Mouse (Mus musculus): ENCODE data around the gene Ehd1. TPM values are rescaled to one million over a fixed set of nuclear protein-coding genes. Genes with fewer than 3 reads are reported as not detected.

The Ehd1 gene
- polyA plus RNA-seq, 1 experiment from 2014 or later = 72.6 TPM

DNA sequence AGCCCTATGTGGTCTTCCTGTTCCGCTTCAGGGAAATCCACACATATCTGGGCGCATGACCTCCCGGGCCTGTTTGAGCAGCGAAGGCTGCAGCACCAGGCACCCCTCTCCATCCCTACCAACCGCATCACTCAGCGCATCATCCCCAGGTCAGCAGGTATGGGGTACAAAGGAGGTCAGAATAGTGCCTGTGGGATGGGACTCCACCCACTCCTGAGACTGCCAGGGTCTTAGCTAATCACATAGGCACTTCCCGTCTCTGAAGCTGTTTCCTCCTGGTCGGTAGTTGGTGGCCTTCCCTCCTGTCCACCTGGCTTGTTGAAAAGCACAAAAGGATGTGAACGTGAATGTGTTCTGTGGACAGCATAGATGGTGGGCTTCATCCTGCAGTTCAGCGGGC, 70.1 kb downstream of the Ehd1 start:
- 89% methylated on average over 10 of the region's 10 CpGs for WGBS
- no peak for ATAC-seq (replicated peaks; ENCODE audit: low FRiP score)
- no peaks in the 10 kb centered on the region for H3K4me1 ChIP-seq (replicated peaks; ENCODE audit: control insufficient read depth, insufficient read depth, low read length)
- H3K27ac ChIP-seq (ENCODE audit: low read depth, low read length) = no peak overlapping the region
- no peaks in the 10 kb centered on the region for H3K36me3 ChIP-seq (ENCODE audit: control insufficient read depth, insufficient read depth, low read length)
- H3K4me3 ChIP-seq (ENCODE audit: low read depth, low read length) = no peak overlapping the region
- H3K27me3 ChIP-seq (ENCODE audit: control insufficient read depth, insufficient read depth, low read length) = no peaks in the 10 kb centered on the region
- no peak overlapping the region for H3K4me2 ChIP-seq (ENCODE audit: low read depth, low read length, severe bottlenecking)
- H3K9me3 ChIP-seq (ENCODE audit: control insufficient read depth, low read length) = no peaks in the 10 kb centered on the region
- DNase-seq (ENCODE audit: low spot score) = no peak
- no peak overlapping the region for H3K9ac ChIP-seq (ENCODE audit: low read length)

DNA sequence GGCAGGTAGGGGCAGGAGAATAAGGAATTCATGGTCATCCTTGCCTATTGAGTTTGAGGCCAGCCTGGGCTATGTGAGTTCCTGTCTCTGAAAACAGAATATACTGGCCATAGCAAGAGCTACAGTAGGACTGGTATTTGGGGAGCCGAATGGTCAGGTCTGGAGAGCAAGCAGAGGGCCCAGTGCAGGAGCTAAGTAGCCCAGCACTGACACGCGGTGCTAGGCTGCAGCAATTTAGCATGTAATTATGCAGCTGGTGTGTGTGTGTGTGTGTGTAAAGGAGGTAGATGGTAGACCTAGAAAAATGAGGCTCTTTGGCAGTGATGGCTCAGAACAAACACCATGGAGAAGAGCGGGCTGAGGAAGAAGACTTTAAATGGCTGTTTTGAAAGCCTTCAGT, 71.1 kb downstream of the Ehd1 start:
- WGBS = 93% methylated on average over 4 of the region's 4 CpGs
- H3K4me3 ChIP-seq (ENCODE audit: low read depth, low read length) = no peak overlapping the region
- H3K27ac ChIP-seq (ENCODE audit: low read depth, low read length) = no peak overlapping the region
- H3K9ac ChIP-seq (ENCODE audit: low read length) = no peak overlapping the region
- no peaks in the 10 kb centered on the region for H3K4me1 ChIP-seq (replicated peaks; ENCODE audit: control insufficient read depth, insufficient read depth, low read length)
- ATAC-seq (replicated peaks; ENCODE audit: low FRiP score) (no peak), DNase-seq (ENCODE audit: low spot score) (no peak)
- no peak overlapping the region for H3K4me2 ChIP-seq (ENCODE audit: low read depth, low read length, severe bottlenecking)
- H3K36me3 ChIP-seq (ENCODE audit: control insufficient read depth, insufficient read depth, low read length) = no peaks in the 10 kb centered on the region
- no peaks in the 10 kb centered on the region for H3K27me3 ChIP-seq (ENCODE audit: control insufficient read depth, insufficient read depth, low read length)
- H3K9me3 ChIP-seq (ENCODE audit: control insufficient read depth, low read length) = no peaks in the 10 kb centered on the region

DNA sequence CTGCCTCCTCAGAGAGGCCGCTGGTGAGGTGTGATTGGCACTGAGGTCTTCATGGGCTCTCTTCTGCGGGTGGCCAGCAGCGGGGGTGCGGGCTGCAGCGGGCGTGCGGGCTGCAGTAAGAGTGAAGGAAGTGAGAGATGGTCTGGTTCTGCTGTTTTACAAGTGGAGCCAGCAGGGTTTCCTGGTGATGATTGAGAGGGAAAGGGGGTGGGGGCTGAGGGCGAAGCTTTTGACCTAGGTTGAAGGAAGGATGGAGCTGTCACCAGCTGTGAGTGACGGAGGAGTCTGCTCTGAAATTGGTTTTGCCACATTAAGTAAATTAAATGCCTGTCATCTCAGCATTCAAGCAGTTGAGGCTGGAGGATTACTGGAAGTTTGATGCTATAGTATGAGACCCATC, 72.2 kb downstream of the Ehd1 start:
- Histone ChIP-seq H3K9me3 (ENCODE audit: control insufficient read depth, low read length) (no peaks in the 10 kb centered on the region), H3K4me3 (ENCODE audit: low read depth, low read length) (no peak overlapping the region), H3K27ac (ENCODE audit: low read depth, low read length) (no peak overlapping the region), H3K36me3 (ENCODE audit: control insufficient read depth, insufficient read depth, low read length) (no peaks in the 10 kb centered on the region), H3K4me2 (ENCODE audit: low read depth, low read length, severe bottlenecking) (no peak overlapping the region), H3K27me3 (ENCODE audit: control insufficient read depth, insufficient read depth, low read length) (no peaks in the 10 kb centered on the region), H3K9ac (ENCODE audit: low read length) (no peak overlapping the region), H3K4me1 (replicated peaks; ENCODE audit: control insufficient read depth, insufficient read depth, low read length) (no peaks in the 10 kb centered on the region)
- no peak for ATAC-seq (replicated peaks; ENCODE audit: low FRiP score)
- no peak for DNase-seq (ENCODE audit: low spot score)
- 74% methylated on average over 9 of the region's 9 CpGs for WGBS

- DNase-seq (ENCODE audit: low spot score) (no peak), ATAC-seq (replicated peaks; ENCODE audit: low FRiP score) (no peak)
- WGBS = 60% methylated on average over 14 of the region's 14 CpGs
- H3K4me2 ChIP-seq (ENCODE audit: low read depth, low read length, severe bottlenecking) = no peak overlapping the region
- no peaks in the 10 kb centered on the region for H3K4me1 ChIP-seq (replicated peaks; ENCODE audit: control insufficient read depth, insufficient read depth, low read length)
- no peak overlapping the region for H3K27ac ChIP-seq (ENCODE audit: low read depth, low read length)
- H3K36me3 ChIP-seq (ENCODE audit: control insufficient read depth, insufficient read depth, low read length) = no peaks in the 10 kb centered on the region; the same call in 1 of the 2 replicates
- no peak overlapping the region for H3K9ac ChIP-seq (ENCODE audit: low read length)
- no peaks in the 10 kb centered on the region for H3K27me3 ChIP-seq (ENCODE audit: control insufficient read depth, insufficient read depth, low read length)
- no peaks in the 10 kb centered on the region for H3K9me3 ChIP-seq (ENCODE audit: control insufficient read depth, low read length)
- H3K4me3 ChIP-seq (ENCODE audit: low read depth, low read length) = no peak overlapping the region
Measured at GRCm38 (mm10) chr19:6349215-6349983, 72.9 kb downstream of the Ehd1 start.

MicroRNA genes within 50 kb of the gene (microRNA counts, 519-probe panel; counts per million panel counts)
- microRNA mmu-miR-192 = 31.2 counts per million

Small RNA genes within 50 kb of the gene (microRNA-seq; reads per million reads assigned to microRNA genes)
- 103 reads per million, percentile 35 among the genes with 10 or more reads in this experiment for gene Mir192 (ENCODE audit: insufficient number of aligned reads)
- 107 reads per million, percentile 35 among the genes with 10 or more reads in this experiment for gene Mir194-2 (ENCODE audit: insufficient number of aligned reads)
- gene Mir6989 (ENCODE audit: insufficient number of aligned reads) = not detected

Other genes with a start within 250 kb of the Ehd1 start
- gene Syvn1, start 230.1 kb upstream of the Ehd1 start, polyA plus RNA-seq (2014; fragmentation: Nextera tagmentation; extraction: Ambion mirVana) = 29.1 and 35.8 TPM in 2 replicates
- 86.8 and 89.2 TPM in 2 replicates for gene Mrpl49, start 218.9 kb upstream of the Ehd1 start, polyA plus RNA-seq (2014; fragmentation: Nextera tagmentation; extraction: Ambion mirVana)
- gene Fau, start 218.9 kb upstream of the Ehd1 start, polyA plus RNA-seq (2014; fragmentation: Nextera tagmentation; extraction: Ambion mirVana) = 729 and 755 TPM in 2 replicates
- 39.6 and 42.5 TPM in 2 replicates for gene Znhit2, start 215.5 kb upstream of the Ehd1 start, polyA plus RNA-seq (2014; fragmentation: Nextera tagmentation; extraction: Ambion mirVana)
- gene Tm7sf2, start 208.4 kb upstream of the Ehd1 start, polyA plus RNA-seq (2014; fragmentation: Nextera tagmentation; extraction: Ambion mirVana) = 31.7 and 33.3 TPM in 2 replicates
- 60.3 and 61.8 TPM in 2 replicates for gene Vps51, start 199.5 kb upstream of the Ehd1 start, polyA plus RNA-seq (2014; fragmentation: Nextera tagmentation; extraction: Ambion mirVana)
- gene Tmem262, start 196.7 kb upstream of the Ehd1 start, polyA plus RNA-seq (2014; fragmentation: Nextera tagmentation; extraction: Ambion mirVana) = not detected in 2 replicates
- 1.2 and 1.5 TPM in 2 replicates for gene Gm28374, start 194.5 kb upstream of the Ehd1 start, polyA plus RNA-seq (2014; fragmentation: Nextera tagmentation; extraction: Ambion mirVana)
- 62.5 and 75.0 TPM in 2 replicates for gene Zfpl1, start 191.8 kb upstream of the Ehd1 start, polyA plus RNA-seq (2014; fragmentation: Nextera tagmentation; extraction: Ambion mirVana)
- gene Cdca5, start 191.7 kb upstream of the Ehd1 start, polyA plus RNA-seq (2014; fragmentation: Nextera tagmentation; extraction: Ambion mirVana) = 75.5 and 76.7 TPM in 2 replicates
- 0.90 and 1.3 TPM in 2 replicates for gene AC131692.1, start 182.3 kb upstream of the Ehd1 start, polyA plus RNA-seq (2014; fragmentation: Nextera tagmentation; extraction: Ambion mirVana)
- gene Naaladl1, start 170.9 kb upstream of the Ehd1 start, polyA plus RNA-seq (2014; fragmentation: Nextera tagmentation; extraction: Ambion mirVana) = 0.93 and 1.0 TPM in 2 replicates
- 64.5 and 73.7 TPM in 2 replicates for gene Sac3d1, start 158.1 kb upstream of the Ehd1 start, polyA plus RNA-seq (2014; fragmentation: Nextera tagmentation; extraction: Ambion mirVana)
- gene Snx15, start 148.4 kb upstream of the Ehd1 start, polyA plus RNA-seq (2014; fragmentation: Nextera tagmentation; extraction: Ambion mirVana) = 27.4 and 30.9 TPM in 2 replicates
- not detected in 2 replicates for gene Batf2, start 135.7 kb upstream of the Ehd1 start, polyA plus RNA-seq (2014; fragmentation: Nextera tagmentation; extraction: Ambion mirVana)
- 72.2 and 79.6 TPM in 2 replicates for gene Arl2, start 135.2 kb upstream of the Ehd1 start, polyA plus RNA-seq (2014; fragmentation: Nextera tagmentation; extraction: Ambion mirVana)
- gene Majin, start 92.3 kb upstream of the Ehd1 start, polyA plus RNA-seq (2014; fragmentation: Nextera tagmentation; extraction: Ambion mirVana) = not detected in 2 replicates
- 0.65 TPM in 1 of 2 replicates, not detected in the other for gene Gpha2, start 50.3 kb upstream of the Ehd1 start, polyA plus RNA-seq (2014; fragmentation: Nextera tagmentation; extraction: Ambion mirVana)
- 41.4 and 45.6 TPM in 2 replicates for gene Ppp2r5b, start 40.9 kb upstream of the Ehd1 start, polyA plus RNA-seq (2014; fragmentation: Nextera tagmentation; extraction: Ambion mirVana)
- gene Atg2a, start 35.1 kb upstream of the Ehd1 start, polyA plus RNA-seq (2014; fragmentation: Nextera tagmentation; extraction: Ambion mirVana) = 12.3 and 14.6 TPM in 2 replicates
- 0.55 TPM in 2 replicates for gene Cdc42bpg, start 29.7 kb downstream of the Ehd1 start, polyA plus RNA-seq (2014; fragmentation: Nextera tagmentation; extraction: Ambion mirVana)
- 83.5 and 97.8 TPM in 2 replicates for gene Men1, start 58.3 kb downstream of the Ehd1 start, polyA plus RNA-seq (2014; fragmentation: Nextera tagmentation; extraction: Ambion mirVana)
- 11.8 and 13.7 TPM in 2 replicates for gene Map4k2, start 64.4 kb downstream of the Ehd1 start, polyA plus RNA-seq (2014; fragmentation: Nextera tagmentation; extraction: Ambion mirVana)
- gene Sf1, start 87.0 kb downstream of the Ehd1 start, polyA plus RNA-seq (2014; fragmentation: Nextera tagmentation; extraction: Ambion mirVana) = 275 and 283 TPM in 2 replicates
- gene Pygm, start 107.7 kb downstream of the Ehd1 start, polyA plus RNA-seq (2014; fragmentation: Nextera tagmentation; extraction: Ambion mirVana) = 1.2 TPM in 2 replicates
- gene Rasgrp2, start 122.6 kb downstream of the Ehd1 start, polyA plus RNA-seq (2014; fragmentation: Nextera tagmentation; extraction: Ambion mirVana) = 9.5 and 12.9 TPM in 2 replicates
- 8.1 and 10.4 TPM in 2 replicates for gene Nrxn2, start 142.0 kb downstream of the Ehd1 start, polyA plus RNA-seq (2014; fragmentation: Nextera tagmentation; extraction: Ambion mirVana)

Measured in forebrain, embryonic 11.5 days (tissue).